Mouse (Mus musculus) ES-E14 (cell line): ENCODE results near the gene Dnmbp. TPM values are rescaled to one million over a fixed set of nuclear protein-coding genes. Genes with fewer than 3 reads are reported as not detected.

Experiments
- DNase-seq: peaks from one replicate; pipeline ENCODE4 v3.0.0-alpha.2; 2013; ENCODE audit warnings: low read depth, low spot score
- H3K27ac ChIP-seq: 2 replicates; pipeline ENCODE4 v1.5.1; 2012; ENCODE audit warnings: low read depth, mild to moderate bottlenecking, low read length, moderate library complexity, mixed read lengths; ENCODE audit not compliant: poor library complexity, insufficient read depth, severe bottlenecking
- H3K36me3 ChIP-seq: 2 replicates; pipeline ENCODE4 v1.6.1; 2012; ENCODE audit warnings: mild to moderate bottlenecking, low read length, moderate library complexity, mixed read lengths; ENCODE audit not compliant: control insufficient read depth, poor library complexity, insufficient read depth, severe bottlenecking
- H3K4me1 ChIP-seq, 2 experiments: fragments of 150-350 bp in 1 of 2; sonication (generic) in 1 of 2; 2 replicates each; pipeline ENCODE4 v1.6.1; 2012; ENCODE audit warnings: low read length in 2 of 2, mild to moderate bottlenecking in 1 of 2, mixed read lengths in 1 of 2; ENCODE audit not compliant: control insufficient read depth in 2 of 2, insufficient read depth in 2 of 2, poor library complexity in 1 of 2
- H3K4me3 ChIP-seq, 2 experiments: fragments of 150-350 bp in 1 of 2; sonication (generic) in 1 of 2; 2 replicates each; pipeline ENCODE4 v1.5.1; 2012; ENCODE audit warnings: low read length in 2 of 2, low read depth in 1 of 2, mild to moderate bottlenecking in 1 of 2, mixed read lengths in 1 of 2; ENCODE audit not compliant: insufficient read depth in 1 of 2, poor library complexity in 1 of 2, severe bottlenecking in 1 of 2
- H3K9ac ChIP-seq: 2 replicates; pipeline ENCODE4 v1.6.1; 2012; ENCODE audit warnings: low read depth, mild to moderate bottlenecking, low read length, mixed read lengths; ENCODE audit not compliant: poor library complexity, insufficient read depth, severe bottlenecking
- H3K9me3 ChIP-seq: fragments of 150-350 bp; sonication (generic); 2 replicates; pipeline ENCODE4 v1.6.1; 2012; ENCODE audit warnings: low read depth, mild to moderate bottlenecking, low read length; ENCODE audit not compliant: control insufficient read depth, insufficient read depth
- CHD2 ChIP-seq: IDR thresholded peaks from 2 replicates; pipeline ENCODE4 v1.6.1; 2014; ENCODE audit warnings: mild to moderate bottlenecking, low read depth, low read length, inconsistent platforms
- HCFC1 ChIP-seq: IDR thresholded peaks from 2 replicates; pipeline ENCODE4 v1.6.1; 2012; ENCODE audit warnings: low read length, inconsistent platforms, borderline replicate concordance; ENCODE audit not compliant: insufficient read depth
- MAFK ChIP-seq: IDR thresholded peaks from 2 replicates; pipeline ENCODE4 v1.6.1; 2014; ENCODE audit warnings: mild to moderate bottlenecking, low read depth, low read length, inconsistent platforms; ENCODE audit not compliant: insufficient read depth
- ZC3H11A ChIP-seq: IDR thresholded peaks from 2 replicates; pipeline ENCODE4 v1.6.1; 2012; ENCODE audit warnings: low read depth, mild to moderate bottlenecking, inconsistent platforms, low read length, borderline replicate concordance
- ZNF384 ChIP-seq: IDR thresholded peaks from 2 replicates; pipeline ENCODE4 v1.6.1; 2012; ENCODE audit warnings: low read depth, low read length, inconsistent platforms
- in situ Hi-C, 2 experiments: fragments of 600-800 bp; cut with MboI; formaldehyde crosslinking; loops; one replicate each; pipeline ENCODE4 v1.15.1; 2025; ENCODE audit warnings: low sequenced_read_pairs in 2 of 2, inconsistent platforms in 1 of 2; ENCODE audit not compliant: unreplicated experiment in 2 of 2
- total RNA-seq: library from RNA; depleted of rRNA; stranded (reverse); fragments of 300-350 nt; gene quantifications from 2 replicates; pipeline ENCODE4 v1.2.3, GENCODE M21; 2012

The Dnmbp gene
- total RNA-seq, 1 experiment = 11.5 TPM

DNA sequence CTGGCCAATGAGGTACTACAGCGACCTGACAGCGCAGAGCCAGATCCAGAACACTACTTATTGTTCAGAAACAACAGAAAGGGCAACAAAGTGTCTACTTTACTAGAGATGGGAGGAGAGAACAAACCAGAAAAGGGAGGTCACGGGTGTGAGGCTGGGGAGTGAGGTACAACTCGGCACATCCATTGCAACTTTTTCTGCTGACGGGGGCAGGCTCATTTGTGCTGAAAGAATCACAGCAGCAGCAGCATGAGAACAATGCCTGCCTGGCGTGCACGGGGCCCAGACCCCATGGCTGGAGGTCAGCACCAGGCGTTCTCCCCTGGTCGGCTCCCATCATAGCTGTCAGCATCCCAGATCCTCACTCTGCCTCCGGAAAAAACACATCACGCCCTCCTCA lies 10.1 kb downstream of the Dnmbp start:
- Histone ChIP-seq H3K4me3 (no peak overlapping the region), H3K9me3 (no peaks in the 10 kb centered on the region), H3K9ac (no peak overlapping the region), H3K4me1 (peaks cover 0 to 9% of the 10 kb centered on the region in 2 experiments; a peak in 2 of 4 replicates), H3K36me3 (no peaks in the 10 kb centered on the region), H3K27ac (no peak overlapping the region)
- in situ Hi-C loops = no loop called here
- no peak for TF ChIP-seq CHD2
- no peak for TF ChIP-seq ZNF384
- no peak for TF ChIP-seq MAFK
- TF ChIP-seq HCFC1 = no peak
- no peak for DNase-seq

DNA sequence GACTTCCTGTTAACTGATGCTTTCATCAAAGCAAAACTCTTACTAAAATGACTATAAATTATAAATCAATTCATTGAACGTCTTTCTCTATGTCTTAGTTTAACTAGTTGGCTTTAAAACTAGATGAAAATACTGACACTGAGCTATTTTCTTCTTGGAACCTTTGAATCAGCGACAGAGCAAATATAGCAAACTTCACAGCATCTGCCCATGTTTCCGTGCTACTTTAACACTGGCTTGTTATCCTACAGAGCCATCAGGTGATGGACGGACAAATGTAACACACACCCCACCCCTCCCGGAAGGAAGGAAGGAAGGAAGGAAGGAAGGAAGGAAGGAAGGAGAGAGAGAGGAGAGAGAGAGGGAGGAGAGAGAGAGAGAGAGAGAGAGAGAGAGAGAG lies 12.0 kb downstream of the Dnmbp start:
- Histone ChIP-seq H3K36me3 (no peaks in the 10 kb centered on the region), H3K9me3 (no peaks in the 10 kb centered on the region), H3K4me1 (peaks cover 2 to 10% of the 10 kb centered on the region in 2 experiments; a peak in 2 of 4 replicates), H3K27ac (no peak overlapping the region), H3K9ac (no peak overlapping the region), H3K4me3 (no peak overlapping the region)
- in situ Hi-C loops = no loop called here
- no peak for DNase-seq
- no peak for TF ChIP-seq ZC3H11A
- TF ChIP-seq ZNF384 = no peak
- no peak for TF ChIP-seq HCFC1
- TF ChIP-seq CHD2 = no peak
- no peak for TF ChIP-seq MAFK

GRCm38 (mm10) chr19:43927057-43927456 lies 12.9 kb downstream of the Dnmbp start:
- Histone ChIP-seq H3K27ac (no peak overlapping the region), H3K4me1 (peaks cover 2 to 12% of the 10 kb centered on the region in 2 experiments; a peak in 2 of 4 replicates), H3K9ac (no peak overlapping the region), H3K4me3 (no peak overlapping the region), H3K9me3 (no peaks in the 10 kb centered on the region), H3K36me3 (no peaks in the 10 kb centered on the region)
- in situ Hi-C loops = no loop called here
- TF ChIP-seq MAFK = no peak
- no peak for DNase-seq

GRCm38 (mm10) chr19:43926141-43926987 lies 13.6 kb downstream of the Dnmbp start:
- H3K9me3 ChIP-seq = no peaks in the 10 kb centered on the region
- in situ Hi-C loops = no loop called here
- TF ChIP-seq ZNF384 = no peak
- no peak for TF ChIP-seq CHD2
- TF ChIP-seq MAFK = no peak
- H3K27ac ChIP-seq = no peak overlapping the region
- DNase-seq = no peak
- H3K9ac ChIP-seq = no peak overlapping the region
- H3K4me3 ChIP-seq = no peak overlapping the region
- peaks cover 2 to 15% of the 10 kb centered on the region in 2 experiments; a peak in 2 of 4 replicates for H3K4me1 ChIP-seq
- no peaks in the 10 kb centered on the region for H3K36me3 ChIP-seq

- H3K9ac ChIP-seq = no peak overlapping the region
- in situ Hi-C loops = no loop called here
- no peaks in the 10 kb centered on the region for H3K36me3 ChIP-seq
- TF ChIP-seq MAFK = no peak
- TF ChIP-seq CHD2 = no peak
- no peak for TF ChIP-seq ZNF384
- TF ChIP-seq ZC3H11A = no peak
- TF ChIP-seq HCFC1 = no peak
- H3K4me1 ChIP-seq = peaks cover 2 to 14% of the 10 kb centered on the region in 2 experiments; a peak in 1 of 4 replicates
- H3K27ac ChIP-seq = no peak overlapping the region
- DNase-seq = no peak
- H3K9me3 ChIP-seq = no peaks in the 10 kb centered on the region
- no peak overlapping the region for H3K4me3 ChIP-seq
These were observed 15.6 kb downstream of the Dnmbp start for GRCm38 (mm10) chr19:43924361-43924760.
